Mouse (Mus musculus) kidney, adult 2 months (tissue): ENCODE measurements around the gene Ppdpf.

Experiments
- CTCF ChIP-seq: fragments of 200-500 bp; conservative IDR thresholded peaks from 2 replicates; pipeline ENCODE4 v1.5.1; 2011; ENCODE audit warnings: low read depth, mild to moderate bottlenecking, control low read depth, low read length, moderate library complexity, mixed read lengths; ENCODE audit not compliant: insufficient read depth, insufficient read length
- POLR2A ChIP-seq: fragments of 200-500 bp; IDR thresholded peaks from one replicate; pipeline ENCODE4 v1.6.1; 2011; ENCODE audit warnings: low read depth, low read length, control low read depth

GRCm38 (mm10) chr2:181178015-181178414, 9.0 kb upstream of the Ppdpf start:
- TF ChIP-seq POLR2A (no peak), CTCF (no peak)
